Mouse (Mus musculus) CH12.LX (cell line): ENCODE measurements around the gene Kcnj9.

ENCODE experiments used
- CTCF ChIP-seq, 2 experiments: IDR thresholded peaks in 1 of 2; conservative IDR thresholded peaks in 1 of 2; 2 replicates each; pipeline ENCODE4 v1.5.1; 2011 to 2012; ENCODE audit warnings: low read depth in 2 of 2, low read length in 2 of 2, improper control_type of control experiment in 1 of 2, inconsistent platforms in 1 of 2, mild to moderate bottlenecking in 1 of 2, moderate library complexity in 1 of 2
- MAZ ChIP-seq: IDR thresholded peaks from 2 replicates; pipeline ENCODE4 v1.6.1; 2012; ENCODE audit warnings: low read depth, mild to moderate bottlenecking, inconsistent platforms, low read length, improper control_type of control experiment, moderate library complexity
- MEF2A ChIP-seq: IDR thresholded peaks from 2 replicates; pipeline ENCODE4 v1.6.1; 2014; ENCODE audit warnings: low read depth, mild to moderate bottlenecking, inconsistent platforms, low read length, improper control_type of control experiment, borderline replicate concordance
- POLR2A ChIP-seq: IDR thresholded peaks from 2 replicates; pipeline ENCODE4 v1.6.1; 2011; ENCODE audit warnings: low read depth, mild to moderate bottlenecking, improper control_type of control experiment, low read length
- TBP ChIP-seq: conservative IDR thresholded peaks from 2 replicates; pipeline ENCODE4 v1.6.1; 2011; ENCODE audit warnings: low read depth, low read length, improper control_type of control experiment

- TF ChIP-seq MAZ: no peak
- TF ChIP-seq CTCF (conservative IDR thresholded peaks at IDR 0.05 in 1 of 2, IDR thresholded peaks at IDR 0.05 in 1 of 2; ENCODE audit: low read depth in 2 of 2, low read length in 2 of 2): no peak
- no peak for TF ChIP-seq MEF2A
- TF ChIP-seq POLR2A: no peak
- no peak for TF ChIP-seq TBP
These were observed 55.0 kb downstream of the Kcnj9 start for GRCm38 (mm10) chr1:172274116-172274515.
